Mouse (Mus musculus) liver, postnatal 0 days (tissue): Measurements from ENCODE around the gene Ttc29.
A peak's percentile ranks its signal among the peaks of the same experiment; 100 is the strongest.

Source experiments
- CTCF ChIP-seq: sonication (generic); IDR thresholded peaks from 2 replicates; pipeline ENCODE4 v1.5.1; 2016; ENCODE audit warnings: antibody characterized with exemption, low read depth
- EP300 ChIP-seq: IDR thresholded peaks from 2 replicates; pipeline ENCODE4 v1.6.1; 2016; ENCODE audit warnings: antibody characterized with exemption, low read depth, mild to moderate bottlenecking

DNA sequence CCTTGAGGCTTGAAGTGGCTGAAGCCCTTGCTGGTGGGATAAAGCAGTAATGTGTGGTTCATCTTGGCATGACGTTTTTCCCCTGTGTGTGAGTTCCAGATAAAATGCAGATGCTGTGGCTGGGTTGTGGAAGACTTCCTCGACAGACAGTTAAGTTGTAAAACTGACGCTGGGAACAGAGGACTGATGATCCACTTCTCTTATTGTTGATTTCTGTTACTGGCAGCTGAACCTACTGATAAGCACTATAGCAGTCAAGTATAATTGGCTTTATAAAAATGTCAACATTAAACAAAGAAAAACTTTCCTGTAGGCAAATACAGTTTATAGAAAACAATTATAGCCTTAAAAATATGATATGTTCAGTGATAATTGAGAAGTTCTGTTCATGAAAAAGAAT is 2.7 kb upstream of the Ttc29 start:
- 0 out of 2 replicates have a peak, but pooled peaks have one; percentile 12 for TF ChIP-seq EP300
- no peak for TF ChIP-seq CTCF
